Mouse (Mus musculus): ENCODE results near the gene Htra1. TPM values are rescaled to one million over a fixed set of nuclear protein-coding genes. Genes with fewer than 3 reads are reported as not detected.

Gene Htra1
- polyA plus RNA-seq, 1 experiment from 2014 or later: 7.2 TPM

- Histone ChIP-seq H3K4me1 (ENCODE audit: control insufficient read depth, insufficient read depth, low read length) (no peaks in the 10 kb centered on the region), H3K4me2 (ENCODE audit: low read depth) (no peak overlapping the region), H3K9me3 (ENCODE audit: control insufficient read depth, low read length) (no peaks in the 10 kb centered on the region), H3K9ac (ENCODE audit: low read length) (no peak overlapping the region), H3K4me3 (ENCODE audit: low read depth, low read length) (no peak overlapping the region), H3K27ac (ENCODE audit: low read depth, low read length) (no peak overlapping the region), H3K36me3 (ENCODE audit: control insufficient read depth, insufficient read depth, low read length) (no peaks in the 10 kb centered on the region), H3K27me3 (ENCODE audit: control insufficient read depth, insufficient read depth, low read length) (no peaks in the 10 kb centered on the region)
- ATAC-seq (ENCODE audit: insufficient read depth, low FRiP score, low TSS enrichment): no peak
- no peak for DNase-seq (ENCODE audit: low spot score)
- WGBS: 76% methylated on average over 13 of the region's 13 CpGs
Observed at GRCm38 (mm10) chr7:130922981-130923731, 12.8 kb upstream of the Htra1 start.

- Histone ChIP-seq H3K27me3 (ENCODE audit: control insufficient read depth, insufficient read depth, low read length) (peaks cover 12% of the 10 kb centered on the region), H3K36me3 (ENCODE audit: control insufficient read depth, insufficient read depth, low read length) (no peaks in the 10 kb centered on the region), H3K9me3 (ENCODE audit: control insufficient read depth, low read length) (0 out of 2 replicates have a peak, but pooled peaks cover 2% of the 10 kb centered on the region), H3K27ac (ENCODE audit: low read depth, low read length) (no peak overlapping the region), H3K4me3 (ENCODE audit: low read depth, low read length) (no peak overlapping the region), H3K4me2 (ENCODE audit: low read depth) (no peak overlapping the region), H3K9ac (ENCODE audit: low read length) (no peak overlapping the region), H3K4me1 (ENCODE audit: control insufficient read depth, insufficient read depth, low read length) (0 out of 2 replicates have a peak, but pooled peaks cover 3% of the 10 kb centered on the region)
- 69% methylated on average over 3 of the region's 3 CpGs for WGBS
- no peak for DNase-seq (ENCODE audit: low spot score)
- no peak for ATAC-seq (ENCODE audit: insufficient read depth, low FRiP score, low TSS enrichment)
Observed at GRCm38 (mm10) chr7:130930401-130930800, 5.5 kb upstream of the Htra1 start.

GRCm38 (mm10) chr7:130932921-130933320, 3.0 kb upstream of the Htra1 start:
- H3K36me3 ChIP-seq (ENCODE audit: control insufficient read depth, insufficient read depth, low read length): no peaks in the 10 kb centered on the region
- DNase-seq (ENCODE audit: low spot score) (no peak), ATAC-seq (ENCODE audit: insufficient read depth, low FRiP score, low TSS enrichment) (no peak)
- no peak overlapping the region for H3K9ac ChIP-seq (ENCODE audit: low read length)
- H3K4me3 ChIP-seq (ENCODE audit: low read depth, low read length): no peak overlapping the region
- peaks cover 37% of the 10 kb centered on the region for H3K27me3 ChIP-seq (ENCODE audit: control insufficient read depth, insufficient read depth, low read length)
- 0 out of 2 replicates have a peak, but pooled peaks cover 2% of the 10 kb centered on the region for H3K9me3 ChIP-seq (ENCODE audit: control insufficient read depth, low read length)
- no peak overlapping the region for H3K4me2 ChIP-seq (ENCODE audit: low read depth)
- WGBS: 89% methylated on average over 9 of the region's 9 CpGs
- H3K4me1 ChIP-seq (ENCODE audit: control insufficient read depth, insufficient read depth, low read length): peaks cover 12% of the 10 kb centered on the region; the same call in 1 of the 2 replicates
- H3K27ac ChIP-seq (ENCODE audit: low read depth, low read length): no peak overlapping the region

GRCm38 (mm10) chr7:130934654-130935053, 1.3 kb upstream of the Htra1 start:
- Histone ChIP-seq H3K9me3 (ENCODE audit: control insufficient read depth, low read length) (0 out of 2 replicates have a peak, but pooled peaks cover 2% of the 10 kb centered on the region), H3K4me1 (ENCODE audit: control insufficient read depth, insufficient read depth, low read length) (peaks cover 12% of the 10 kb centered on the region; the same call in 1 of the 2 replicates), H3K9ac (ENCODE audit: low read length) (no peak overlapping the region), H3K27me3 (ENCODE audit: control insufficient read depth, insufficient read depth, low read length) (peaks cover 49% of the 10 kb centered on the region), H3K4me2 (ENCODE audit: low read depth) (no peak overlapping the region), H3K36me3 (ENCODE audit: control insufficient read depth, insufficient read depth, low read length) (no peaks in the 10 kb centered on the region), H3K27ac (ENCODE audit: low read depth, low read length) (no peak overlapping the region), H3K4me3 (ENCODE audit: low read depth, low read length) (no peak overlapping the region)
- 88% methylated on average over 4 of the region's 4 CpGs for WGBS
- no peak for ATAC-seq (ENCODE audit: insufficient read depth, low FRiP score, low TSS enrichment)
- no peak for DNase-seq (ENCODE audit: low spot score)

- Histone ChIP-seq H3K27me3 (ENCODE audit: control insufficient read depth, insufficient read depth, low read length) (peaks cover 49% of the 10 kb centered on the region), H3K4me2 (ENCODE audit: low read depth) (peak overlapping the region; percentile 63), H3K9ac (ENCODE audit: low read length) (no peak overlapping the region)
Observed at GRCm38 (mm10) chr7:130935421-130935792, 504 bp upstream of the Htra1 start.

GRCm38 (mm10) chr7:130936472-130936951, 601 bp downstream of the Htra1 start:
- peak overlapping the region; percentile 33 for H3K9ac ChIP-seq (ENCODE audit: low read length)
- 0 out of 2 replicates have a peak, but pooled peaks cover 2% of the 10 kb centered on the region for H3K9me3 ChIP-seq (ENCODE audit: control insufficient read depth, low read length)
- peak; percentile 24 for DNase-seq (ENCODE audit: low spot score)
- 0 out of 2 replicates have a peak, but pooled peaks have one; percentile 27 for ATAC-seq (ENCODE audit: insufficient read depth, low FRiP score, low TSS enrichment)
- no peaks in the 10 kb centered on the region for H3K36me3 ChIP-seq (ENCODE audit: control insufficient read depth, insufficient read depth, low read length)
- H3K4me2 ChIP-seq (ENCODE audit: low read depth): peak overlapping the region; percentile 63
- H3K27ac ChIP-seq (ENCODE audit: low read depth, low read length): no peak overlapping the region
- peaks cover 12% of the 10 kb centered on the region; the same call in 1 of the 2 replicates for H3K4me1 ChIP-seq (ENCODE audit: control insufficient read depth, insufficient read depth, low read length)
- H3K4me3 ChIP-seq (ENCODE audit: low read depth, low read length): peak overlapping the region; percentile 48
- under 1% methylated on average over 49 of the region's 49 CpGs for WGBS
- H3K27me3 ChIP-seq (ENCODE audit: control insufficient read depth, insufficient read depth, low read length): peaks cover 49% of the 10 kb centered on the region

More at GRCm38 (mm10) chr7:130935421-130935792, 504 bp upstream of the Htra1 start:
- Histone ChIP-seq H3K27ac (ENCODE audit: low read depth, low read length) (no peak overlapping the region), H3K4me3 (ENCODE audit: low read depth, low read length) (peak overlapping the region; percentile 48), H3K36me3 (ENCODE audit: control insufficient read depth, insufficient read depth, low read length) (no peaks in the 10 kb centered on the region), H3K4me1 (ENCODE audit: control insufficient read depth, insufficient read depth, low read length) (peaks cover 12% of the 10 kb centered on the region; the same call in 1 of the 2 replicates), H3K9me3 (ENCODE audit: control insufficient read depth, low read length) (0 out of 2 replicates have a peak, but pooled peaks cover 2% of the 10 kb centered on the region)
- 12% methylated on average over 16 of the region's 16 CpGs for WGBS
- ATAC-seq (ENCODE audit: insufficient read depth, low FRiP score, low TSS enrichment) (no peak), DNase-seq (ENCODE audit: low spot score) (no peak)

- ATAC-seq (ENCODE audit: insufficient read depth, low FRiP score, low TSS enrichment): no peak
- 33% methylated on average over 12 of the region's 12 CpGs for WGBS
- Histone ChIP-seq H3K4me2 (ENCODE audit: low read depth) (no peak overlapping the region), H3K4me3 (ENCODE audit: low read depth, low read length) (no peak overlapping the region), H3K9ac (ENCODE audit: low read length) (no peak overlapping the region), H3K27me3 (ENCODE audit: control insufficient read depth, insufficient read depth, low read length) (peaks cover 49% of the 10 kb centered on the region), H3K9me3 (ENCODE audit: control insufficient read depth, low read length) (no peaks in the 10 kb centered on the region), H3K36me3 (ENCODE audit: control insufficient read depth, insufficient read depth, low read length) (no peaks in the 10 kb centered on the region), H3K27ac (ENCODE audit: low read depth, low read length) (no peak overlapping the region), H3K4me1 (ENCODE audit: control insufficient read depth, insufficient read depth, low read length) (peaks cover 12% of the 10 kb centered on the region; the same call in 1 of the 2 replicates)
- DNase-seq (ENCODE audit: low spot score): no peak
Observed at GRCm38 (mm10) chr7:130937266-130937841, 1.4 kb downstream of the Htra1 start.

GRCm38 (mm10) chr7:130938005-130938404, 2.1 kb downstream of the Htra1 start:
- no peak overlapping the region for H3K9ac ChIP-seq (ENCODE audit: low read length)

More at GRCm38 (mm10) chr7:130938005-130938404, 2.1 kb downstream of the Htra1 start:
- Histone ChIP-seq H3K4me1 (ENCODE audit: control insufficient read depth, insufficient read depth, low read length) (peaks cover 12% of the 10 kb centered on the region; the same call in 1 of the 2 replicates), H3K27me3 (ENCODE audit: control insufficient read depth, insufficient read depth, low read length) (peaks cover 49% of the 10 kb centered on the region), H3K27ac (ENCODE audit: low read depth, low read length) (no peak overlapping the region), H3K4me2 (ENCODE audit: low read depth) (no peak overlapping the region), H3K36me3 (ENCODE audit: control insufficient read depth, insufficient read depth, low read length) (no peaks in the 10 kb centered on the region), H3K9me3 (ENCODE audit: control insufficient read depth, low read length) (no peaks in the 10 kb centered on the region), H3K4me3 (ENCODE audit: low read depth, low read length) (no peak overlapping the region)
- DNase-seq (ENCODE audit: low spot score): no peak
- 66% methylated on average over 4 of the region's 4 CpGs for WGBS
- ATAC-seq (ENCODE audit: insufficient read depth, low FRiP score, low TSS enrichment): no peak

Data from neural tube, embryonic 11.5 days (tissue).